Mouse (Mus musculus): ENCODE results near the gene Tmem229b. TPM values are rescaled to one million over a fixed set of nuclear protein-coding genes. Genes with fewer than 3 reads are reported as not detected.
"Not testable (repeated sequence)": the region's sequence is repeated elsewhere in the genome, so short reads cannot be mapped to it uniquely, and the experiment has no call there.

Gene Tmem229b
- total RNA-seq (2021): 1 to 10 TPM; 8.5 to 9.5 TPM
- long read RNA-seq, experiment 1, partial matches to known transcripts: 0 of 2 reads
- long read RNA-seq, experiment 1, other reads (novel, unspliced or antisense): 2 of 2 reads
- long read RNA-seq, experiment 2, partial matches to known transcripts: 1 of 9 reads
- long read RNA-seq, experiment 2, other reads (novel, unspliced or antisense): 7 of 9 reads

DNA sequence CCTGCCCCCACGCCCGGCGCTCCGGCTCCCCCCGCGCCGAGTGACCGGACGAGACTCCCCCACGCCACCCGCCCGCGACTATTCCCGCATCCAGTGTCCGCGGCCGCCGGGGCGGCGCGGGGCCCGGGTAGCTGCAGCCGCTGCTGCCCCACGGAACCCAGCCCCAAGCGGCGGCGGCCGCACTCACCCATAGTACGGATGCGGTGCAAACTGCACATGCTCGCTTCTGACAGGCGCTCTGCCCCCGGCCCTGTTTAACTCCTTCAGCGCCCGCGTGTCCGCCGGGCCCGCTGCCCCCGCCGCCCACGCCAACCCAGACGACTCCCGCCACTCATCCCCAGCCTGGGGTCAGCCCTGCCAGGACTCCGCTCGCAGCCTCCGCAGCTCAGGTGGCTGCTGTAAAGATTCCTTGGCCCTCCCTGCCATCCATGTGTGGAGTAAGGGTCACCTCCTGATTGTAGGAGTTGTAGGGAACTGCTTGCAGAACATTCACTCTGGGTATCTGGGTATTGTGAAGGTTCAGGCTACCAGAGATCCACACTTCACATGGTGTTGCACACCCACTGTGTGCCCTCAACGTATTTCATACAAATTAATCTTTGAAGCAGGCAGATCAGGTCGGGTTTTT lies at the start of gene Tmem229b:
Tmem229b (minus strand) TSS at position 502 of the 628 bp plus-strand sequence.
- DNase-seq: peak; percentile 46

DNA sequence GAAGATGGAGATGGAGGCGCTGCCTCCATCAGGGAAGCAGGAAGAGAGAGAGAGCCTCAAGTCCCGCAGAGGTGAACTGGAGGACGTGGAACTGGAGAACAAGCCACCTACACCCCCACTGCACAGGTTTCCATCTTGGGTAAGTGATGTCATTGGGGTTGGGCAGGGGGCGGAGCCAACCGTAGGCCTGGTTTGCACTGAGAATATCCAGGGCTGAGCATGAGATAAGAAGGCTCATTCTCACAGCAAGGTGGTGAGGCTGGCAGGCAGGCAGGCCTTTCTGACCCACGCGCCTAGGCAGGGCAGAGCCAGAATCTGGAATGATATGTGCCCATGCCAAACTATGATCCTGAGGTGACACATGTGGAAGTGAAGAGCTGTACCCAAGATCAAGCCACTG lies 47.8 kb upstream of the Tmem229b start:
- DNase-seq: no peak

DNA sequence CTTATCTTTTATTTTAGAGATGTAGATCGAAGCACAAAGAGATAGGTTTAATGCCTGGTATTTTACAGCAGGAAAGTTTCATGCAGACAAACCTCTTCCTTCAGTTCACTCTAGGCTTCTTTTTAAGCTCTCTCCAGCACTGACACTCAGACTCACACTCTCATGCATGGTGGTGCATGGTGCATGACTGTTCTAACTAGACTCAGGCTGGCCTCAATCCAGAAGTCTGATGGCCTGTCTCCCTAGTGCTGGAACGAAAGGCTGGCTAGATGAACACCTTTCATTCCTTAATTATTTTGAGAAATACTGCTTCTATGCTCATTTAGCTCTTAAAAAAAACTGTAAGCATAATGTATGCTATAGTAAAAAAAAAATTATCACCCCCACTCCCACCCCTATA lies 44.6 kb upstream of the Tmem229b start:
- DNase-seq: no peak

DNA sequence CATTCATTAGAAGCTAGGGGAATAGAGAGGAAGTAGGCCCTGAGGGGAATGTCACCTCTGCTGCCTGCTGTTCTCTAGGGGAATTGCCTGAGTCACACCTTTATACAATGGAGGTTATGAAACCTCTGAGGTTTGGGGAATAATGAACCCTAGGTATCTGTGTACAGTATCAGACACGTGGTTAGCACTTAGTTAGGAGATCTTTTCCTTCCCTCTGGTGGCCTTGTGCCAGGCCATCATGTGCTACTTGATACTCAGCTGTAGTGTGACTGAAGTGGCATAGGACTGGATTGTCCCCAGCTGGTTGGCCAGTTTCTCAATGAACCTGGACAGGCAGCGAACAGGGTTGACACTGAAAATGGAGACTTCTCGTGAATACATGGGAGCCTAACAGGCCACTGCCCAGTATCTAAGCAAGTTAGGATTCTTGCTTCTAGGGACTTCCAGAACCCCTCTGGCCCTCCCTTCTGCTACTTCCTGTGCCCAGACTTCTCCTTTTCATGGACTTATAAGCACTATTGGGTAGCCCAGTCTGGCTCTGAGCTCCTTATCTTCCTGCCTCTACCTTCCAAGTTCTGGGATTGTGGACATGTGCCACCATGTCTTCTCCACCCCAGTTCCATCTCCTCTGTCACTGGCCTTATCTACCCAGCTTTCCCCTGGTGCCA lies 43.3 kb upstream of the Tmem229b start:
- DNase-seq: no peak

DNA sequence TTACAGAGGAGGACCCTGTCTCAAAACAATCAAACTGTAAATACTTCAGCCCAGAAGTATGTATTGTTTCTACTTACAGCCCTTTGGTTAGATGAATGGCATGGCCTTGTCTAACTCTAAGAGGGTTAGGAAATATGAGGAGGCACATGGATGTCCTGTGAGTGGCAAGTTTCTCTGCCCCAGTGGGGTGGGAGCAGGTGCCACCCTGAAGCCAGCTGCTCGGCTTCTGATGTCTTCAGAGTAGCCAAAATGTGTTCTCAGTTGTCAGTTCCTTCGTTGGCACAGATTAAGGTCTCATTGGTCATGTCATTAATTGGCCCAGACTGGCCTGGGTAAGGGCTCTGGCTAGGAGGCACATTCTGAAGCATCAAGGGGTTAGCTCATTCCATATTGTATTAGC lies 42.4 kb upstream of the Tmem229b start:
- DNase-seq: peak; percentile 22

DNA sequence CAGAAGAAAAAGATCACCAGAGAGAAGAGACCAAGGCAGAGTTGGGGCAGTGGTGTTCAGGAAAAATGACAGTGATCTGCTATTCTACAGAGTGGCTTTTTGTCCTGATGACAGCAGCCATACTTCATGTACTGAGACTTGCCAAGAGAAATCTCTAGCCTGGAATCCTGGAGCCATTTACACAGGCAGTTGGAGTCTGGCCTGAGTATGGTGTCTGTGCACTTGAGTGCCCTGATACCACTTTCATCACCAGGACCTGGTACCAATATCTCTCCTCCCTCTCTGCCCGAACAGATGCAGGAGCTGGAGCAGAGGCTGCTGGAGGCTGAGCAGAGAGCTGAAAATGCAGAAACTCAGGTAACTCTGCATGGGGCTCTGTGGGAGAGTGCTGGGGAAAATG lies 41.5 kb upstream of the Tmem229b start:
- no peak for DNase-seq

DNA sequence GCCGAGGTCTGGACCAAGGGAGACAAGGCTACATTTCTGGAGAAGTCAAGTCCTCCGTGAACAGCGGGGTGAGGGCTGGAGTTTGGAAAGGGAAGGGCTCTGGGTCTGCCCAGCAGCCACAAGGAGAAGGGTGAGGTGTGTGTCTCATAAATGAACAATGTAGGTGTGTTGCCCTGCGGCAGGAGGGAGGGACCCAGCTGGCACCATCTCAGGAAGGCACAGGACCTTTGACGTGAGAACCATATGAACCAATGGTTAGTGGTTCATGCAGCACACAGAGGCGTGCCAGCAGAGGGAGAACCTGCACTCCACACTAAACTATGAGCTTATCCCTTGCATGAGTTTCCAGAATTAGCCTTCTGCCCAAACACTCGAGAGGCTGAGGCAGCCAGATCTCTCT lies 39.8 kb upstream of the Tmem229b start:
- no peak for DNase-seq

DNA sequence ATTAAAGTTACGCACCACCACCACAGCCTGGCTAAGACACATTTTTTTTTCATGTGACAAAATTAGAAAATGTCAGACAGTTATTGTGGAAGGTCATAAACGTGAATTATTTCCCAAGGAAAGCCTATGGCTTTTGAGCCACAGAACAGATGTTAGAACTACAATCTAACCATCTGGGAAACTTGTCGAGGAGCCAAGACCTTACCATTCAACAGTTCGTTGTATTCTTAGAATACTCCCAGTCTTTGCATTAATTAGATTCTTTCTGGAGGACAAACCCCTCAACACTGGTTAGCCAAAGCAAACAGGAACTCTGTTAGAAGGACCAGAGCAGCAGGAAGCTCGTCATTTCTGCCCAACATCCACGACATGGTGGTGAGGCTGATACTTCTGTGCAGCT lies 38.7 kb upstream of the Tmem229b start:
- no peak for DNase-seq

DNA sequence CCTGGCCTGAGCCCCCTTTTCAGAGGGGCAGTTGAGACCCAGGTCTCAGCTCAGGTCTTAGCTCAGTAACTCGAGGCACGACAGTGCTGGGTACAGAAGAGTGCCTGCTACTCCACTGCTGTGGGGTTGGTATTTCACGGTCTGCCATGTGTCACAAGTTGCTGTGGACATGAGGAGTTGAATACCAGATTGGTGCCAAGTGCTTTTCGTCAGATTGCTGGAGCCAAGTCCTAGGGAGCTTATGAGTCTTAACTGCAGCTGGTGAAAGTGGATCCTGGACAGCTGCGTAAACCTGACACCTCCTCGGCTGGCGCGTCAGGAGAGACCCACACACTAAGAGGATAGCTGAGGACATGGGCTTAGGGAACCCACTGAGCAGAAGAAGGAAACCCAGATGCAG lies 37.2 kb upstream of the Tmem229b start:
- DNase-seq: peak; percentile 80

DNA sequence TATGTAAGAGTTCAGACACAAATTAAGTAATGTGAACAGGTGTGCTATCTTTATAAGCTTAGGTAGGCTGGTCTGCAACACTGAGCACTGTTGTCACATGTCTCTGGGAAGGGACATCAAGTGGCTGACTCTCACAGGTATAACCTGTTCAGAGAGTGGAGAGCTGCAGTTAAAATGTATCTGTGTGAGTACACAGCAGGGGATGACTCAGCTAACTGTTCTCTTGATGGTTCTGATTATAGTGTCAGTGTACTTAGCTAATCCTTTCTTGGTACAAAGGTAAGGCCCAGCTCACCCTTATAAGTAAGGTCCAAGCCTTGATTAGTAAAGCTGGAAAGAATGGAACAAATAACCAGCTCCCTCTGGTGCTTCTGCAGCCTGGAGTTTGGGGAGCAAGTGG lies 34.0 kb upstream of the Tmem229b start:
- DNase-seq: no peak

DNA sequence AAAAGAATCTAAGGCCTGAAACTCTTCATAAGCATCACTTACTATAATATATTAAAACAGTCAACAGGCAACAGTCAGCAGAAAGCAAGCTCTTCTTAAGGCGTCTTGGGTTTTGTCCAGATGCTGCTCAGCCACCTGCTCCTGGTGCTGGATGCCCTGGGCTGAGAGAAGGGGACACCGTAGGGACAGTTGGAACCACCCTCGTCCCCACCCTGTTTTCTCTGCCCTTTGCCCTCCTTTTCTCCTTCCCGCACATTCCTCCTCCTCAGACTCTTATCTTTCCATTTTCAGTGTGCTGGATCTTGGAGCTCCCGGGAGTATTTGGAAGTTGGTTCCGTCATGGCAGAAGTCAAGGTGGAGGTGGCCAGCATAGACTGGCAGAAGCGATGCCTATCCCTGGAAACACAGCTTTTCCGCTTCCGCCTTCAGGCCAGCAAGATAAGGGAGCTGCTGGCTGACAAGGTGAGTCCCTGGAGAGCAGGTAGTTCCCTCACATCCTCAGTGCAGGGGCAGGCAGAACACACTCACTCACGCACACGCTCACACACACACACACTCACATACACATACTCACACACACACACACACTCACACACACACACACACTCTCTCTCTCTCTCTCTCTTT lies 32.9 kb upstream of the Tmem229b start:
- DNase-seq: no peak

DNA sequence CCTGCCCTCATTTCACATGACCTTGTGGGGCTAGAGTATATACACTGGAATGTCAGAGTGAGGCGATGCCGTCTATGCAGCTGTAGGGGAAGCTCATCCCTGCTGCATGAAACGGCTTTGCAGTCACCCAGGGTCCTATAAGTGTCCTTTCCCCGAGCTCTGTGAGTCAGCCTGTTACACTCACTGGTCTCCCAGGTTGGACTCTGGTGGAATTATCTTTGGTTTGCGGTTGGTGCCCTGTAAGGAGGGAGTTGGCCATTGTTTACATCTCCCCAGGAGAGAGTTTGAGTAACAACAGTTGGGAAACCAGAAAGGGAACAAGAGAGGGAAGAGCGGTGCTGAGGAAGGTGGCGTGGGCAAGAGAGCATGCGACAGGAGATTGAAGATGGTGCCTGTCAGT lies 32.3 kb upstream of the Tmem229b start:
- no peak for DNase-seq

DNA sequence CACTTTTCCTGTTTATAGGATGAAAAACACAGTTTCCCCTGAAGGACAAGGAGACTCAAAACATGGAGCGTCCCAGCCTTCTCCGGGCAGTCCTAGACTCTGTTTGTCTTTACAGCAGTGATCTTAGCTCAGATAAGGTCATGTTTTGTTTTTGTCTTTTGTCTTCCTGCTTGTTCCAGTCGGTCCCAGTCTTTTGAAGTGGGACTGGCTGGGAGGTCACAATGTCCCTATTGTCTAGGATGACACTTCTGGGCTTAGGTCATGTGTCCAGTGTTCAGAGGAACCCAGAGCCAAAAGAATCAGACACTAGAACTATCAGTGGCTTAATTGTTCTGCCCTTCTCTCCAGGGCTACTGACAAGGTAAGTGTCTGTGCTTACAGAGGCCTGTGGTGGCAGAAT lies 27.9 kb upstream of the Tmem229b start:
- no peak for DNase-seq

DNA sequence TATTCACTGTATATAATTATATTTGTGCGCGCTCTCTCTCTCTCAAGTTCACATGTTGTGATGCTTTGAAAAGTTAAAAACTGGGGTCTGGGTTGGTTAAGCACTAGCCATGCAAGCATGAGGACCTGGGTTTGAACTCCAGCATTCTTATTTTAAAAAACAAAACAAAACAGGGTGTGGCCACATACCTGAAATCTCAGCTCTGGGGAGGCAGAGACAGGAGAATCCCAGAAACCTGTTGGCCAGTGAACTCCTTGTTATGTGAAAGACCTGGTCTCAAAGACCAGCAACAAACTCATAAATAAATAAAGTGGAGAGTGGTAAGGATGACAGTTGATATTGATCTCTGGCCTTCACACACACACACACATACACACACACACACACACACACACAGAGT lies 26.9 kb upstream of the Tmem229b start:
- no peak for DNase-seq

DNA sequence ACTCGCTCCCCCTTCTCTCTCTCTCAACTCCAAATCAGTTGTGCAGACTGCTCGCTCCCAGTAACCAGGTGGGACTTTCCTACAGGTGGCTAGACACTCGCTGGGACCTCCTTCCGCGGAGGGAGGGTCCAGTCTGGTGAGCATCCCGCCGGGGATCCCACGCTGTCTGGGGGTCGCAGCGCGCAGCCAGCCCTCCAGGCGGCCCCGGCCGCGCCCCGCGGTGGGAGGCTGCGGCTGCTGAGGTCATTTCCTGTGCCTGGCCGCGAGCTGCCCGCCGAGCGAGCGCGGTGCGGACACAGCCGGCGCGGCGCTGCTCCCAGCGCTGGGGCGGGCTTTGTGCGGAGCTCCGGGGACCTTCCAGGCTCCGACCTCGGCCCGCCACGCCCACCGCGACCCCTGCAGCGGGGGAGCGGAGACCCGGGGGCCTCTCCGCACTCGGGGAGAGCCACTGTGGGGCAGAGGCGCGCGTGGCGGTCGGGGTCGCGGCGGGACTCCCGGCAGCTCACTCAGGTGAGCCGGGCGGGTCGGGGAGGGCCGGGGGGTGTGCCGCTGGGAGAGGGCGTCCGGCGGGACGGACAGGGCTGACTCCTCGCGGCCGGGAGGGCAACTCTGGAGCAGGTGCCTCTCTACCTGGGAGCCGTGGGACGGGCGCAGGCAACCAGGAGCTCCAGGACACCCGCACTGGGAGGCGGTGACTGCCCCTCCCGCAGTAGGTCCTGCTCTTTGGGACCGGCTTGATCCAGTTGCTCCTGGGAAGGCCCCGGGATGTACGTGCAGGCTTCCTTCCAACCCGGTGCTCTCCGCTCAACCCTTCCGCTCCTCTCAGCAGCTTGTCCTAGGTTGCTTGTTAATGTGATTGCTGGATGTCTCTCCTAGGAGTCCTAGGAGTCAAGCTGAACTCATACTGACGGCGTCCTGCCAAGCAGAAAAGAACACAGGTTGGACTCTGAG lies 21.8 kb upstream of the Tmem229b start, which contains the start of gene Plekhh1:
Plekhh1 (plus strand) TSS at position 253 of the 951 bp plus-strand sequence.
- peak; percentile 30 for DNase-seq

DNA sequence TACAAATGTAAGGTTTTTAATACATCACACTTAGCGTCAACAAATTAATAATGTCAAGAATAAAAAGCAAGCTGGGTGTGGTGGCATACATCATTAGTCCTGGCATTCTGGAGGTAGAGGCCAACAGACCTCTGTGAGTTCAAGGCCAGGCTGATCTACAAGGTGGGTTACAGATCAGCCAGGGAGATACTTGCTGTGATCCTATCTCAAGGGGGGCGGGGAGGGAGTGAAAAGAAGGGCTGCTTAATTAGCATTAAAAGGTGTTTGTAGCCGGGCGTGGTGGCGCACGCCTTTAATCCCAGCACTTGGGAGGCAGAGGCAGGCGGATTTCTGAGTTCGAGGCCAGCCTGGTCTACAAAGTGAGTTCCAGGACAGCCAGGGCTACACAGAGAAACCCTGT lies 20.1 kb upstream of the Tmem229b start:
- not testable (repeated sequence) for DNase-seq

DNA sequence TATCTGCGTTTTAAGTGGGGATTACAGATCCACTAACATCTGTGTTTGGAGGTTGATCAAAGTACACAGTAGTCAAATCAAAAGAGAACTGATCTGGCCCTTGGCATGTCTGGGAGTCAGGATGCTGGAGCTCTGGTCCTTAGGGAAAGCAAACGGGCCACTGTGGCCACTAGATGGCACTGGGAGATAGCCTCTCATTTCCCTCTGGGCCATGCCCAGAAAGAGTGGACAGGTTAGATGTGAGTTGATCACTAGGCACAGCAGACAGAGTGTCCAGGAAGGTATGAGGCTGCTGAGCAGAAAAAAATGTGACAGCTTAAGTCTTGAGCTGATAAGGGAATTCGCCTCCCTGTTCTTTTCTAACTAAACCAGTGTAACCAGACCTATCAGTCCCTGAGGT lies 15.5 kb upstream of the Tmem229b start:
- DNase-seq: peak; percentile 37

DNA sequence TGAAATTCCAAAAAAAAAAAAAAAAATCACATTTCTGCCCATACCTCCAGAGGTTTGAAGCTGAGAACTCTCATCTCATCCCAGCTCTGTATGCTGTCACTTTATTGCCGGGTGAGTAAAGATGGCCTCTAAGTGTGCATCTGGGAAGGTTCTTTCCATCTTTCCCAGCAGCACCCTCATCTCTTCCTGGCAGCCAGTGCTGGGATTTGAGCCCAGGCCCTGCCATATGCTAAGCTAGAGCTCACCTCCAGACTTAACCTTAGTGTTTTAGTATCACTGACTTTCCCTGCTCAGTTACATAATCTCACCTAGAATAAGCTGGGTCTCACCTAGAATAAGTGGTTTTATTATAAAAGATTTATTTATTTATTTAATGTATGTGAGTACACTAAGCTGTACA lies 14.5 kb upstream of the Tmem229b start:
- DNase-seq: no peak

DNA sequence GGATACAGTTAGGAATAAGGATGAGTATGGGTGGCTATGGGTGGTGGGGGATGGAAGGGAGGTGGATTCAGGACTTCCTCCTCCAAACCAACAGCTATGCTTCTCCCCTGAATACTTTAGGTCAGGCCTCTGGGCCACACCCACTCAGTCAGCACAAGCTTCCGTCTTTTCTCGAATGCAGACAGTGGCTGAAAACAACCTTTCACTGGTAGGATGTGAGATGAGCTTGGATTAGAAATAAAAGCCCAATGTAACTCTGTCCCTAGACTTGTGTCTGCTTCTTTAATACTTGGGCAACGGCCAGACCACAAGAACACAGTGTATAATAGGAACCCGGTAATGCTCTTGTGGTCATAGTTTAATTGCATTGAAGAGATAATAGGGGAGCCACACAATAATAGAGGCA lies 10.6 kb upstream of the Tmem229b start:
- no peak for DNase-seq

DNA sequence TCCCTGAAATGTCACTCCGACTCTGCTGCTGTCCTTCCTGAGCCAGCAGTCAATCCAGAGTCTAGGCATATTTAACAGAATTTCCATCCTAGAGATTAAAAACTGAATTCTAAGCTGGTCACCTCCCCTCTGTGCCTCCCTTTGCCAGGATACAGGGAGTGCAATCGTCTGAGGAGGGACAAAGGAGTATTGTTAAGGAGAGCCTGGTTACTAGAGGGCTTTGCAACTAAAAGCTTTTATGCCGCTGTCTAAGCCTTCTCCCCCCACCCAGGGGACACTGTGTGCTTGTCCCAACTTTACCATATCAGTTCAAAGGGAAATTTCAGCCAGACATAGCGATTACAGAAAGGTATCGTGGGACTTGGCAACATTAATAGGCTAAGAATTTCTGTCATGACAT lies 8.7 kb upstream of the Tmem229b start:
- no peak for DNase-seq

DNA sequence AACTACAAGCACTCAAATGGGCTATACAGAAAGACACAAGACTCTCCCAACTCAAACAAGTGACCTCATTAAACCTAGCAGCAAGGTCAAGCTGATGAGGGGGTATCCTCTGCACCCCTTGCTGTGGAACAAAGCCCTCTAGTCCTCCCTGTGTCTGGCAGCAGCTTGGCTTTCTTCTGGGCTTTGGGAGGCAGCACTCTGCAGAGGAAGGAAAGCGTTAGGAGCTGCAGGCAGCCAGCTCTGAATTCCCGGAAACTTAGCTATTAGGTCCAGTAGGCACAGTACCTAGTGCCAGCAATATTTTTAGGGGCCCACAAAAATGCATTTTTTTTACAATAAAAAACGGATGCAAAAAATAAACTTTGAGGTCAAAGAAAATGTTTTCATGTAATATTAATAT lies 3.1 kb upstream of the Tmem229b start:
- no peak for DNase-seq

DNA sequence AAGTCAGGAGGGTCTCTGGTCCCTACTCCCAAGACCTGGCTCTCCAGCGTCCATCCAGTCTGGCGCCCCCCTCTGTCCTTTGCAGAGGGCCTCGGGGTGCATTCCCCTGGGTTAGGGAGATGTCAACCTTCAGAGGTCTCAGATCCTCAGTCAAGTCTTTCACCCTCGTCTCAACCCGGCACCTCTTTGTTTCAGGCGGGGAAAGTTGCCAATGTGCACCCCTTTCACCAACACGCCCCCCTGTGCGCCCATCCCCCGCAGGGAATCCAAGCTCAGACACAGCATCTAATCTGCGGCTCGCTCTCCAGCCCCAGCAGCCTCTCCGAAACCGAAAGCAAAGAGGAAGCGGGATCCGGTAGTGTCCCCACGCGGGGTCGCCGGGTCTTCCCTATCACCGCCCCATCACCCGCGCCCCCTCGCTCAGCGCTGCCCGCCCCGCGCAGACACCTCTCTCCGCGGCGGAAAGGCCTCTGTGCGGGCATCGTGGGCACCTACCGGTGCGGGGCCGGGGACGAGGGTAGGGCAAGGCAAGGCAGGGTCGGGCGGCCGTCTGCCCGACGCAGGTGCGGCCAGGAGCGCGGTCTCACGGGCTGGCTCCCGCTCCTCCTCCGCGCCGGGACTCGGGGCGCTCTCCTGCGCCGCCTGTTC lies 825 bp downstream of the Tmem229b start:
- DNase-seq: peak; percentile 30

Data from gastrocnemius, postnatal 25 days (tissue).